Mouse (Mus musculus) stomach, postnatal 0 days (tissue): ENCODE measurements around the gene Impdh2. TPM values are rescaled to one million over a fixed set of nuclear protein-coding genes. Genes with fewer than 3 reads are reported as not detected.
A peak's percentile ranks its signal among the peaks of the same experiment; 100 is the strongest.

Experiments used
- ATAC-seq: fragments of 200-750 bp; cut with Nextera tagmentation; 2 replicates; pipeline ENCODE4 v1.8.0; 2017; ENCODE audit not compliant: low FRiP score, low TSS enrichment
- DNase-seq: peaks from one replicate; pipeline ENCODE4 v3.0.0-alpha.2; 2016; ENCODE audit warnings: low spot score
- H3K27ac ChIP-seq: fragments of 300-500 bp; sonication (generic); replicated peaks from 2 replicates; pipeline ENCODE4 v1.5.1; 2014; ENCODE audit warnings: mild to moderate bottlenecking, control low read depth
- H3K27me3 ChIP-seq: fragments of 300-500 bp; sonication (generic); 2 replicates; pipeline ENCODE4 v1.6.1; 2014; ENCODE audit warnings: low read length; ENCODE audit not compliant: control insufficient read depth, insufficient read depth
- H3K36me3 ChIP-seq: fragments of 300-500 bp; sonication (generic); 2 replicates; pipeline ENCODE4 v1.6.1; 2014; ENCODE audit warnings: low read length, mixed read lengths; ENCODE audit not compliant: control insufficient read depth, insufficient read depth
- H3K4me1 ChIP-seq: fragments of 300-500 bp; sonication (generic); replicated peaks from 2 replicates; pipeline ENCODE4 v1.6.1; 2014; ENCODE audit warnings: antibody characterized with exemption; ENCODE audit not compliant: control insufficient read depth, insufficient read depth
- H3K4me2 ChIP-seq: fragments of 300-500 bp; sonication (generic); replicated peaks from 2 replicates; pipeline ENCODE4 v1.6.1; 2014; ENCODE audit warnings: low read depth, mild to moderate bottlenecking, control low read depth, moderate library complexity
- H3K4me3 ChIP-seq: fragments of 300-500 bp; sonication (generic); 2 replicates; pipeline ENCODE4 v1.5.1; 2014; ENCODE audit warnings: low read depth, low read length, control low read depth
- H3K9ac ChIP-seq: fragments of 300-500 bp; sonication (generic); 2 replicates; pipeline ENCODE4 v1.6.1; 2014; ENCODE audit warnings: mild to moderate bottlenecking, low read length, control low read depth, mixed read lengths
- H3K9me3 ChIP-seq: fragments of 300-500 bp; sonication (generic); 2 replicates; pipeline ENCODE4 v1.6.1; 2016; ENCODE audit warnings: low read length; ENCODE audit not compliant: control insufficient read depth
- CTCF ChIP-seq: IDR thresholded peaks from 2 replicates; pipeline ENCODE4 v1.5.1; 2016; ENCODE audit warnings: antibody characterized with exemption, low read depth, mild to moderate bottlenecking, moderate library complexity
- EP300 ChIP-seq: optimal IDR thresholded peaks from 2 replicates; pipeline ENCODE3; 2016; ENCODE audit warnings: antibody characterized with exemption
- WGBS: fragments of 180-500 bp; shearing (Covaris S2); extraction: QIAGEN DNeasy Blood & Tissue Kit; methylation state at CpG from one replicate; pipeline ENCODE4 v1.1.7; 2014; 5-methylcytosine and 5-hydroxymethylcytosine counted together
- polyA plus RNA-seq: library from polyadenylated mRNA; unstranded; fragments of >200 nt; fragmentation: Nextera tagmentation; extraction: Ambion mirVana; gene quantifications from 2 replicates; pipeline ENCODE4 v1.2.1, GENCODE M21; 2015

The Impdh2 gene
- polyA plus RNA-seq, 1 experiment from 2014 or later = 70.6 TPM

GRCm38 (mm10) chr9:108546875-108547274, 13.2 kb upstream of the Impdh2 start:
- no peak for ATAC-seq
- H3K4me3 ChIP-seq = no peak overlapping the region
- H3K4me1 ChIP-seq = no peaks in the 10 kb centered on the region

GRCm38 (mm10) chr9:108559169-108559568, 917 bp upstream of the Impdh2 start:
- ATAC-seq = no peak
- H3K36me3 ChIP-seq = peaks cover 20% of the 10 kb centered on the region
- TF ChIP-seq CTCF = no peak
- TF ChIP-seq EP300 = no peak

More at GRCm38 (mm10) chr9:108546875-108547274, 13.2 kb upstream of the Impdh2 start:
- Histone ChIP-seq H3K27me3 (no peaks in the 10 kb centered on the region), H3K4me2 (no peak overlapping the region), H3K36me3 (peaks cover 33% of the 10 kb centered on the region), H3K9ac (no peak overlapping the region), H3K9me3 (no peaks in the 10 kb centered on the region), H3K27ac (no peak overlapping the region)
- DNase-seq = no peak
- TF ChIP-seq EP300 = no peak
- TF ChIP-seq CTCF = no peak
- WGBS = 91% methylated on average over 1 of the region's 1 CpGs

GRCm38 (mm10) chr9:108563671-108564070, 3.6 kb downstream of the Impdh2 start:
- no peak overlapping the region for H3K4me3 ChIP-seq
- no peaks in the 10 kb centered on the region for H3K9me3 ChIP-seq
- DNase-seq (no peak), ATAC-seq (no peak)
- TF ChIP-seq CTCF = no peak
- TF ChIP-seq EP300 = no peak
- peaks cover 6% of the 10 kb centered on the region; the same call in 1 of the 2 replicates for H3K36me3 ChIP-seq
- no peak overlapping the region for H3K4me2 ChIP-seq
- WGBS = 88% methylated on average over 8 of the region's 8 CpGs
- no peak overlapping the region for H3K9ac ChIP-seq
- H3K4me1 ChIP-seq = peaks cover 5% of the 10 kb centered on the region
- no peak overlapping the region for H3K27ac ChIP-seq
- no peaks in the 10 kb centered on the region for H3K27me3 ChIP-seq

More at GRCm38 (mm10) chr9:108559169-108559568, 917 bp upstream of the Impdh2 start:
- H3K9ac ChIP-seq = no peak overlapping the region
- H3K4me3 ChIP-seq = no peak overlapping the region
- no peaks in the 10 kb centered on the region for H3K4me1 ChIP-seq
- no peak for DNase-seq
- no peak overlapping the region for H3K27ac ChIP-seq
- no peaks in the 10 kb centered on the region for H3K27me3 ChIP-seq
- no peaks in the 10 kb centered on the region for H3K9me3 ChIP-seq
- WGBS = 93% methylated on average over 4 of the region's 4 CpGs
- H3K4me2 ChIP-seq = no peak overlapping the region

DNA sequence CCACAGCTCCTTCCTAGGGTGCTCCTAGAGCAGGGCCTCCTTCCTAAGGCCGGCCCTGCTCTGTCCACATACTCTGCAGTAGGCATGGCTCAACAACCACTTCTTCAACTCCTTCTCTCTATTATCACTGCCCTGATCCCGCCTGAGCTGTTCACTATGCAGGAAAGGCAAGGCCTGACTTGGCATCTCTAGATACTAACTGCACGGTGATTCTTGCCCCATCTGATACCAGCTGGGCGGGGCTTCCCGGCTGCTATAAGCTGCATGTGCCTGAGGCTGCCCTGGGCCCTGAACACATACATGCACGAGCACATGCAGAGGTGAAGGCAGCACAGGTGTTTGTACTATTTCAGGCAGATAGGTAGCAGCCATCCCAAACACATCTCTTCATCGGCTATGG, 4.0 kb downstream of the Impdh2 start:
- Histone ChIP-seq H3K27ac (no peak overlapping the region), H3K27me3 (no peaks in the 10 kb centered on the region), H3K9me3 (no peaks in the 10 kb centered on the region), H3K4me2 (no peak overlapping the region), H3K36me3 (peaks cover 6% of the 10 kb centered on the region; the same call in 1 of the 2 replicates), H3K9ac (no peak overlapping the region), H3K4me1 (peaks cover 5% of the 10 kb centered on the region), H3K4me3 (no peak overlapping the region)
- WGBS = 72% methylated on average over 7 of the region's 7 CpGs
- ATAC-seq (no peak), DNase-seq (no peak)
- TF ChIP-seq CTCF (no peak), EP300 (no peak)

DNA sequence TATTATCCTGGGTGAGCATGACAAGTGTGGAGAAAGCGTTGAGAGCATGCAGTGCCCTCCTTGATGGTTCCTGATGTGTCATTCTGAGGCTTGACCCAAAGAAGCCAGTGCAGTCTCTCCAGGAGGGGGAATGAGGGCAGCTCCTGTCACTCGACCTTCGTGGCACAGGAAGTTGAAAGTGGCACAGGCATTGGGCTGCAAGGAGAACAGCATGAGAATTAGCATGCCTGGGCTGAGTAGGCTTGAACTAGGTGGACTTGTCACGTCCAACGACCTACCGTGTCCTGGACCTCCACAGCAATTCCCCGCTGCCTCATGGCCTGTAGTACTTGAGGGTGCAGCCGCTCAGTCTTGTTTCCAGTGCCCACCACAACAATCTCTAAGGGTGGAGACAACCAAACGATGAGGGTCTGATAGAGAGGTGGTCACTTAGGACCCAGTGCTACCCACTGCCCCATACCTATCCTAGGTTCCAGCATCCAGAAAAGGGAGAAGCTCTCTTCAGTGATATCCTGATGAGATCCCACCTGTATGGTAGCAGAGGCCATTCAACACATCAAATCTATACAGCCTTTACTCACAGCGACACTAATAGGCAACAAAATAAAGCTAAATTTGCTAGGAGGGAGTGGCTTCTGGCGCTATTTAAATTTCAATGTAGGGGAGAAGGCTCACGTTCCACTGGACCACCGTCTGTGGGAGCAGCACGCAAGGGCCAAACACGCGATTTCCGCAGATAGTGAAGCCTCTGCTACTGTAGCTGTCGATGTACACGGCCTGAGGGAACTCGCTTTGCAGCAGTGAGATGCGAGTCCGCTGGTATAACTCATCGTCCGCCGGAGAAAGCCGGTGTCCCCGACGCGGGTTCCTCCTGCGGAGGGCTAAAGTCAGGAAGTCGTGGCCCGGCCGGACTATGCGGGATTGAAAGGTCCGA, 6.1 kb downstream of the Impdh2 start:
- H3K9me3 ChIP-seq = no peaks in the 10 kb centered on the region
- no peak for DNase-seq
- peaks cover 5% of the 10 kb centered on the region for H3K4me1 ChIP-seq

More for the DNA sequence above, 6.1 kb downstream of the Impdh2 start:
- ATAC-seq = no peak; the same call in 1 of the 2 replicates
- Histone ChIP-seq H3K27ac (peak overlapping the region; percentile 95), H3K4me3 (peak overlapping the region; percentile 68), H3K27me3 (no peaks in the 10 kb centered on the region), H3K36me3 (peaks cover 4% of the 10 kb centered on the region; the same call in 1 of the 2 replicates), H3K4me2 (peak overlapping the region; percentile 97), H3K9ac (peak overlapping the region; percentile 74)
- 12% methylated on average over 35 of the region's 35 CpGs for WGBS
- TF ChIP-seq CTCF = no peak
- TF ChIP-seq EP300 = no peak
